Comparison of ENCODE assay signal across 21 mouse cellular contexts in genomic region chr13:109298852-109299251, GRCm38 (mm10).
DNase-seq lines count a peak whose midpoint lies in the region; ATAC-seq lines count a peak whose summit lies in the region.
"Had no signal": no experiment of that assay in that cellular context is flagged by ENCODE, and none has a peak within 500 bp of the region (broad histone marks: within the 10 kb centered on the region; RNA-seq: fewer than 3 reads in every experiment).

No protein-coding gene starts in this region.

- WGBS in forebrain, embryonic 13.5 days, result 89% methylated on average over 7 of the region's 7 CpGs

- intact Hi-C loops in heart, postnatal 14 days (cut with DNase I), result no loop called here

- peak; percentile 86 for DNase-seq in heart, adult 11 months
- DNase-seq in heart, postnatal 14 days, result no peak
- peak; percentile 90 for DNase-seq in 416B (ENCODE audit: low read depth)
- no peak for DNase-seq in right cerebral cortex, postnatal 14 days
- DNase-seq in cerebellum, adult 11-12 months, result no peak
- DNase-seq: cerebellum, postnatal 25 days; heart, postnatal 36 days; kidney, adult 18-20 months; layer of hippocampus, postnatal 36 days; right cerebral cortex, adult 18-20 months; thymus, adult 2 months had no signal

- no peak overlapping the region for H3K9ac ChIP-seq in forebrain, embryonic 13.5 days
- H3K9ac ChIP-seq: embryonic facial prominence, embryonic 15.5 days; heart, embryonic 12.5 days; limb, embryonic 13.5 days; neural tube, embryonic 12.5 days; stomach, embryonic 15.5 days had no signal

- H3K9me3 ChIP-seq in forebrain, embryonic 13.5 days (replicated peaks), result no peaks in the 10 kb centered on the region
- H3K9me3 ChIP-seq: embryonic facial prominence, embryonic 15.5 days; heart, embryonic 12.5 days; limb, embryonic 13.5 days; neural tube, embryonic 12.5 days; stomach, embryonic 15.5 days had no signal

- H3K4me3 ChIP-seq in forebrain, embryonic 13.5 days, result no peak overlapping the region
- H3K4me3 ChIP-seq: embryonic facial prominence, embryonic 15.5 days; heart, embryonic 12.5 days; limb, embryonic 13.5 days; neural tube, embryonic 12.5 days; stomach, embryonic 15.5 days had no signal

- H3K36me3 ChIP-seq in forebrain, embryonic 13.5 days (ENCODE audit: poor library complexity, severe bottlenecking), result no peaks in the 10 kb centered on the region
- H3K36me3 ChIP-seq: embryonic facial prominence, embryonic 15.5 days; heart, embryonic 12.5 days; limb, embryonic 13.5 days; neural tube, embryonic 12.5 days; stomach, embryonic 15.5 days had no signal

- no peak overlapping the region for H3K27ac ChIP-seq in forebrain, embryonic 13.5 days
- H3K27ac ChIP-seq: embryonic facial prominence, embryonic 15.5 days; hindbrain, postnatal 0 days; kidney, postnatal 0 days; limb, embryonic 13.5 days; neural tube, embryonic 12.5 days; stomach, embryonic 15.5 days had no signal

- H3K27me3 ChIP-seq in forebrain, embryonic 13.5 days, result no peaks in the 10 kb centered on the region
- H3K27me3 ChIP-seq: embryonic facial prominence, embryonic 15.5 days; heart, embryonic 12.5 days; limb, embryonic 13.5 days; neural tube, embryonic 12.5 days; stomach, embryonic 15.5 days had no signal

- no peak overlapping the region for H3K4me2 ChIP-seq in forebrain, embryonic 13.5 days
- H3K4me2 ChIP-seq: embryonic facial prominence, embryonic 15.5 days; heart, embryonic 12.5 days; limb, embryonic 13.5 days; neural tube, embryonic 12.5 days; stomach, embryonic 15.5 days had no signal

- peak; percentile 96 for ATAC-seq in common myeloid progenitor, adult 5-6 weeks (replicated peaks; ENCODE audit: low read depth, poor library complexity, severe bottlenecking)
- ATAC-seq in megakaryocyte progenitor cell, adult 5-6 weeks (replicated peaks; ENCODE audit: poor library complexity), result peak; percentile 95
- no peak for ATAC-seq in forebrain, embryonic 13.5 days
- ATAC-seq: hindbrain, postnatal 0 days had no signal

- H3K4me1 ChIP-seq in forebrain, embryonic 13.5 days, result no peaks in the 10 kb centered on the region
- H3K4me1 ChIP-seq: embryonic facial prominence, embryonic 15.5 days; limb, embryonic 13.5 days; stomach, embryonic 15.5 days had no signal

Comparison
In these comparisons a context has a peak if more than half of its experiments do, and no peak if none do; other contexts are left out.
1. DNase-seq: peak in heart, adult 11 months (single experiment) and 416B (single experiment); none in heart, postnatal 14 days (0 of 2), right cerebral cortex, postnatal 14 days (single experiment) and cerebellum, adult 11-12 months (single experiment).